ENCODE assay signal across 8 mouse cellular contexts in genomic region chr7:66929263-66929662, GRCm38 (mm10).
A peak's percentile ranks its signal among the peaks of the same experiment; 100 is the strongest.
DNase-seq lines count a peak whose midpoint lies in the region; ATAC-seq and TF ChIP-seq lines count a peak whose summit lies in the region.
"Had no signal": no experiment of that assay in that cellular context is flagged by ENCODE, and none has a peak within 500 bp of the region (broad histone marks: within the 10 kb centered on the region; RNA-seq: fewer than 3 reads in every experiment).

No protein-coding gene starts in this region.

- H3K9ac ChIP-seq in heart, embryonic 16.5 days (ENCODE audit: low read length): no peak overlapping the region
- H3K9ac ChIP-seq in lung, embryonic 14.5 days: no peak overlapping the region

- H3K36me3 ChIP-seq in heart, embryonic 16.5 days (ENCODE audit: control insufficient read depth, insufficient read depth): no peaks in the 10 kb centered on the region
- no peaks in the 10 kb centered on the region for H3K36me3 ChIP-seq in lung, embryonic 14.5 days (ENCODE audit: insufficient read depth)

- DNase-seq in Muller cell, postnatal 12 days (ENCODE audit: inconsistent ontology term): peak; percentile 69
- peak; percentile 45 for DNase-seq in adrenal gland, adult 8-10 months
- peak; percentile 86 for DNase-seq in lung, embryonic 14.5 days
- no peak for DNase-seq in spleen, adult 12 weeks (ENCODE audit: low spot score)
- no peak for DNase-seq in spleen, adult 18-20 months

- H3K4me2 ChIP-seq in heart, embryonic 16.5 days (ENCODE audit: low read depth, low read length): no peak overlapping the region
- peak overlapping the region; percentile 32 for H3K4me2 ChIP-seq in lung, embryonic 14.5 days

- no peak overlapping the region for H3K4me3 ChIP-seq in heart, embryonic 16.5 days (ENCODE audit: low read length)
- no peak overlapping the region for H3K4me3 ChIP-seq in lung, embryonic 14.5 days (ENCODE audit: low read depth, low read length)
- H3K4me3 ChIP-seq: myocyte had no signal

- 21% methylated on average over 6 of the region's 6 CpGs for WGBS in heart, embryonic 16.5 days
- WGBS in lung, embryonic 14.5 days: 5% methylated on average over 6 of the region's 6 CpGs

- H3K27ac ChIP-seq in heart, embryonic 16.5 days (ENCODE audit: low read length): 0 out of 2 replicates have a peak overlapping the region, but pooled peaks have one; percentile 1
- H3K27ac ChIP-seq in lung, embryonic 14.5 days (ENCODE audit: low read depth): peak overlapping the region; percentile 48; the same call in 1 of the 2 replicates

- peak; percentile 67 for ATAC-seq in heart, embryonic 16.5 days (replicated peaks; ENCODE audit: extremely low read depth, insufficient read depth, low FRiP score)
- ATAC-seq in lung, embryonic 14.5 days (ENCODE audit: insufficient read depth): peak; percentile 91
- no peak for ATAC-seq in granulocyte monocyte progenitor cell, adult 5-6 weeks (replicated peaks; ENCODE audit: poor library complexity, severe bottlenecking)

- H3K27me3 ChIP-seq in heart, embryonic 16.5 days (ENCODE audit: control insufficient read depth, insufficient read depth, low read length): no peaks in the 10 kb centered on the region
- no peaks in the 10 kb centered on the region for H3K27me3 ChIP-seq in lung, embryonic 14.5 days (ENCODE audit: insufficient read depth, low read length)

- H3K9me3 ChIP-seq in heart, embryonic 16.5 days (replicated peaks; ENCODE audit: control insufficient read depth, low read length): no peaks in the 10 kb centered on the region
- H3K9me3 ChIP-seq in lung, embryonic 14.5 days (ENCODE audit: low read depth, low read length): no peaks in the 10 kb centered on the region

- H3K4me1 ChIP-seq in heart, embryonic 16.5 days (ENCODE audit: control insufficient read depth, insufficient read depth, low read length): peaks cover 25% of the 10 kb centered on the region
- peaks cover 15% of the 10 kb centered on the region for H3K4me1 ChIP-seq in lung, embryonic 14.5 days (ENCODE audit: insufficient read depth)

- TF ChIP-seq CTCF in lung, embryonic 14.5 days (IDR thresholded peaks at IDR 0.05; ENCODE audit: low read depth): no peak

Comparison
In these comparisons a context has a peak if more than half of its experiments do, and no peak if none do; other contexts are left out.
1. DNase-seq: peak in Muller cell, postnatal 12 days (single experiment), adrenal gland, adult 8-10 months (single experiment) and lung, embryonic 14.5 days (single experiment); none in spleen, adult 12 weeks (single experiment) and spleen, adult 18-20 months (0 of 2).